In the genomic region with DNA sequence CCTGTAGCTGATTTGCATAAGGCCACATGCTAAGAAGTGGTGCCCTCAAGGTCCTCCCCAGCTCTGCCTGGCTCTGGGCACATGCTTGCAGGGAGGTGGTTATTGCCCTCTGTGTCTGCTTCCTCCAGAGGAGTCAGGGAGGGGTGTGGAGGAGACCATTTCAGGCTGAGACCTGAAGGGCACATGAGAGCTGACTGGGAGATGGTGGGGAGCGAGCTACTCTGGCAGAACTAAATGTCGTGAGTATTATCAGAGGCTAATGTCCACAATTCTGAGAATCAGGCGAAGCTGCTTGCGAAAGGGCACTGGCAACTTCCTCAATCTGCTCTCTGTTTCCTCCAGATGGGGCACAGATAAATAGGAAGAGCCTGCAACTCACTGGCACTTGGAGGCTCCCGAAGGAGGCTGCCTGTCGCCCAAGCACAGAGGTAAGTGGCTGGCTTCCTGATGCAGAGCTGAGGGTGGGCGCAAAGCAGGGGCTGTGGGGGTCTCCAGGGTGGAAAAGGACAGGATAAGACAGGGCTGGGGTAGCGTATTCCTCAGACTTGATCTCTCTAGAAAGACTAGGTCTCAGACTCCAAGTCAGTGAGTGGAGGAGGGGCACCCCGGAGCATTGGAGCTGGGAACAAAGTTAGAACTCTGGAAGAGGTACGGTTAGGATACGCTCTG, we compare ENCODE assay signal across 11 mouse cellular contexts. TPM values are rescaled to one million over a fixed set of nuclear protein-coding genes. Genes with fewer than 3 reads are reported as not detected.
DNase-seq lines count a peak whose midpoint lies in the region; ATAC-seq lines count a peak whose summit lies in the region.
"Had no signal": no experiment of that assay in that cellular context is flagged by ENCODE, and none has a peak within 500 bp of the region (broad histone marks: within the 10 kb centered on the region; RNA-seq: fewer than 3 reads in every experiment).

TSS of gene Csf2rb (plus strand) at position 82 of the 669 bp plus-strand sequence.

- 21% methylated on average over 11 of the region's 11 CpGs for WGBS in liver, embryonic 13.5 days (ENCODE audit: insufficient replicate concordance)
- 83% methylated on average over 11 of the region's 11 CpGs for WGBS in hindbrain, embryonic 14.5 days

- H3K36me3 ChIP-seq in liver, embryonic 13.5 days, result no peaks in the 10 kb centered on the region
- H3K36me3 ChIP-seq in hindbrain, embryonic 14.5 days (replicated peaks; ENCODE audit: control insufficient read depth, insufficient read depth), result no peaks in the 10 kb centered on the region
- H3K36me3 ChIP-seq: heart, embryonic 15.5 days; midbrain, embryonic 13.5 days had no signal

- peak within 1 kb of the TSS; percentile 4; the same call in 1 of the 2 replicates for H3K9ac ChIP-seq in liver, embryonic 13.5 days
- H3K9ac ChIP-seq in hindbrain, embryonic 14.5 days, result no peak within 1 kb of the TSS
- H3K9ac ChIP-seq: heart, embryonic 15.5 days; midbrain, embryonic 13.5 days had no signal

- H3K27me3 ChIP-seq in liver, embryonic 13.5 days, result peaks cover 4% of the 10 kb centered on the region; the same call in 1 of the 2 replicates
- H3K27me3 ChIP-seq in hindbrain, embryonic 14.5 days (ENCODE audit: control insufficient read depth, insufficient read depth, low read length), result no peaks in the 10 kb centered on the region
- H3K27me3 ChIP-seq: heart, embryonic 15.5 days; midbrain, embryonic 13.5 days had no signal

- H3K27ac ChIP-seq in liver, embryonic 13.5 days, result no peak within 1 kb of the TSS
- no peak within 1 kb of the TSS for H3K27ac ChIP-seq in hindbrain, embryonic 14.5 days
- H3K27ac ChIP-seq: heart, embryonic 15.5 days; midbrain, embryonic 13.5 days had no signal

- intact Hi-C loops in heart, postnatal 10 days (cut with DNase I), result no loop called here
- intact Hi-C loops in left cerebral cortex, postnatal 25 days (cut with DNase I), result no loop called here

- no peak for ATAC-seq in liver, embryonic 13.5 days (ENCODE audit: low read depth)
- ATAC-seq in monocyte, adult 5-6 weeks (replicated peaks; ENCODE audit: insufficient number of reproducible peaks, low FRiP score, low TSS enrichment, poor library complexity, severe bottlenecking), result peak; percentile 77
- ATAC-seq in hindbrain, embryonic 14.5 days (ENCODE audit: low FRiP score), result no peak
- ATAC-seq: midbrain, embryonic 13.5 days had no signal

- H3K4me1 ChIP-seq in liver, embryonic 13.5 days (replicated peaks), result peaks cover 17% of the 10 kb centered on the region
- H3K4me1 ChIP-seq in hindbrain, embryonic 14.5 days (replicated peaks; ENCODE audit: control insufficient read depth, insufficient read depth, low read length), result no peaks in the 10 kb centered on the region
- H3K4me1 ChIP-seq: heart, embryonic 15.5 days had no signal

- peak within 1 kb of the TSS; percentile 28 for H3K4me3 ChIP-seq in liver, embryonic 13.5 days (replicated peaks)
- no peak within 1 kb of the TSS for H3K4me3 ChIP-seq in hindbrain, embryonic 14.5 days (replicated peaks; ENCODE audit: low read length)
- H3K4me3 ChIP-seq: heart, embryonic 15.5 days; midbrain, embryonic 13.5 days had no signal

- peak; percentile 35 to 47 for DNase-seq in heart, adult 9 months (ENCODE audit: low spot score in 2 of 2)
- DNase-seq in heart, postnatal 10 days, result no peak
- peak; percentile 95 for DNase-seq in MEL-GATA-1-ER (ENCODE audit: extremely low read depth, low read depth)
- DNase-seq in liver, embryonic 13.5 days, result peak; percentile 17
- DNase-seq in embryo, embryonic 11 days, result no peak
- DNase-seq in hindbrain, embryonic 14.5 days (ENCODE audit: low spot score), result no peak
- no peak for DNase-seq in left cerebral cortex, postnatal 25 days (ENCODE audit: low spot score in 2 of 2)
- DNase-seq: right cerebral cortex, postnatal 4 days had no signal

- H3K4me2 ChIP-seq in liver, embryonic 13.5 days, result peak within 1 kb of the TSS; percentile 3
- no peak within 1 kb of the TSS for H3K4me2 ChIP-seq in hindbrain, embryonic 14.5 days (replicated peaks)
- H3K4me2 ChIP-seq: heart, embryonic 15.5 days; midbrain, embryonic 13.5 days had no signal

- H3K9me3 ChIP-seq in liver, embryonic 13.5 days (replicated peaks), result no peaks in the 10 kb centered on the region
- H3K9me3 ChIP-seq in hindbrain, embryonic 14.5 days (ENCODE audit: control insufficient read depth, low read length), result no peaks in the 10 kb centered on the region
- H3K9me3 ChIP-seq: heart, embryonic 15.5 days; midbrain, embryonic 13.5 days had no signal

RNA-seq across cellular contexts. Expression of gene Csf2rb, which starts in this region (rescaled TPM):
- 1 to 10 TPM; 2.2 to 2.7 TPM for total RNA-seq in heart, postnatal 10 days (2021)
- 3.3 and 3.8 TPM in 2 replicates for polyA plus RNA-seq in liver, embryonic 13.5 days (2015; fragmentation: Nextera tagmentation; extraction: Ambion mirVana)
- 52.3 to 134 TPM (median 103 TPM) in 3 replicates for total RNA-seq in monocyte, adult 5-6 weeks (2017)
- 0.47 and 1.1 TPM in 2 replicates for polyA plus RNA-seq in hindbrain, embryonic 14.5 days (2014; fragmentation: Nextera tagmentation; extraction: Ambion mirVana)
- 1 to 10 TPM in 1 of 2 experiments, under 1 TPM in 1; 0.89 to 2.5 TPM for total RNA-seq in left cerebral cortex, postnatal 25 days (2021)

Comparison
In these comparisons a context has a peak if more than half of its experiments do, and no peak if none do; other contexts are left out.
1. RNA of gene Csf2rb (total RNA-seq): 52.3 to 134 TPM in monocyte, adult 5-6 weeks; 2.2 to 2.7 TPM in heart, postnatal 10 days and 0.89 to 2.5 TPM in left cerebral cortex, postnatal 25 days; every median in the first group is over 10 times any median in the second.
2. DNase-seq: peak in heart, adult 9 months (2 of 2), MEL-GATA-1-ER (single experiment) and liver, embryonic 13.5 days (single experiment); none in heart, postnatal 10 days (0 of 2), embryo, embryonic 11 days (single experiment), hindbrain, embryonic 14.5 days (single experiment) and left cerebral cortex, postnatal 25 days (0 of 2).